Mouse (Mus musculus) CH12.LX (cell line): ENCODE data around the gene Helz2. TPM values are rescaled to one million over a fixed set of nuclear protein-coding genes. Genes with fewer than 3 reads are reported as not detected.

Source experiments
- DNase-seq: peaks from one replicate; pipeline ENCODE4 v3.0.0-alpha.2; 2013; ENCODE audit errors: extremely low read depth
- H3K27ac ChIP-seq: 2 replicates; pipeline ENCODE4 v1.5.1; 2012; ENCODE audit warnings: low read depth, mild to moderate bottlenecking, control low read depth, moderate library complexity; ENCODE audit not compliant: insufficient read depth
- H3K27me3 ChIP-seq: replicated peaks from 2 replicates; pipeline ENCODE3; 2012; ENCODE audit warnings: inconsistent platforms
- H3K36me3 ChIP-seq, 2 experiments: replicated peaks in 1 of 2; 2 replicates each; pipeline versions ENCODE3 to v1.6.1; 2012; ENCODE audit warnings: inconsistent platforms in 1 of 2, low read length in 1 of 2, mild to moderate bottlenecking in 1 of 2, mixed read lengths in 1 of 2, moderate library complexity in 1 of 2; ENCODE audit not compliant: control insufficient read depth in 1 of 2, insufficient read depth in 1 of 2
- H3K4me1 ChIP-seq, 2 experiments: 2 replicates each; pipeline ENCODE4 v1.6.1; 2012; ENCODE audit warnings: inconsistent platforms in 1 of 2, moderate library complexity in 1 of 2; ENCODE audit not compliant: insufficient read depth in 2 of 2, control insufficient read depth in 1 of 2
- H3K4me2 ChIP-seq: 2 replicates; pipeline ENCODE4 v1.6.1; 2012; ENCODE audit warnings: low read depth, mild to moderate bottlenecking, control low read depth; ENCODE audit not compliant: poor library complexity, insufficient read depth, severe bottlenecking
- H3K4me3 ChIP-seq, 3 experiments: fragments of 150-350 bp in 1 of 3; sonication (generic) in 1 of 3; replicated peaks in 1 of 3; 2 replicates each; pipeline versions ENCODE3 to v1.5.1; 2011 to 2012; ENCODE audit warnings: low read depth in 2 of 3, low read length in 2 of 3, mild to moderate bottlenecking in 2 of 3, moderate library complexity in 2 of 3, control low read depth in 1 of 3, improper control_type of control experiment in 1 of 3, inconsistent platforms in 1 of 3, mixed read lengths in 1 of 3; ENCODE audit not compliant: poor library complexity in 1 of 3
- H3K79me2 ChIP-seq: replicated peaks from 2 replicates; pipeline ENCODE4 v1.6.1; 2012; ENCODE audit warnings: mild to moderate bottlenecking, moderate library complexity; ENCODE audit not compliant: control insufficient read depth, poor library complexity, insufficient read depth, severe bottlenecking; ENCODE audit errors: extremely low read depth
- H3K9ac ChIP-seq: 2 replicates; pipeline ENCODE4 v1.6.1; 2012; ENCODE audit warnings: low read depth, mild to moderate bottlenecking, control low read depth, moderate library complexity; ENCODE audit not compliant: insufficient read depth
- H3K9me3 ChIP-seq: replicated peaks from 2 replicates; pipeline ENCODE3; 2012; ENCODE audit warnings: low read length, inconsistent platforms, mixed read lengths
- CHD1 ChIP-seq: IDR thresholded peaks from 2 replicates; pipeline ENCODE4 v1.6.1; 2012; ENCODE audit warnings: low read depth, low read length, improper control_type of control experiment, inconsistent platforms
- CHD2 ChIP-seq: IDR thresholded peaks from 2 replicates; pipeline ENCODE4 v1.6.1; 2011; ENCODE audit warnings: low read length, improper control_type of control experiment
- ETS1 ChIP-seq: conservative IDR thresholded peaks from 2 replicates; pipeline ENCODE4 v1.6.1; 2012; ENCODE audit warnings: low read depth, mild to moderate bottlenecking, inconsistent platforms, low read length, improper control_type of control experiment, moderate library complexity
- HCFC1 ChIP-seq: IDR thresholded peaks from 2 replicates; pipeline ENCODE4 v1.6.1; 2012; ENCODE audit warnings: low read depth, mild to moderate bottlenecking, inconsistent platforms, low read length, improper control_type of control experiment
- IRF4 ChIP-seq: IDR thresholded peaks from 2 replicates; pipeline ENCODE4 v1.6.1; 2014; ENCODE audit warnings: low read depth, mild to moderate bottlenecking, inconsistent platforms, low read length, improper control_type of control experiment
- JUN ChIP-seq: IDR thresholded peaks from 2 replicates; pipeline ENCODE4 v1.6.1; 2011; ENCODE audit warnings: low read depth, mild to moderate bottlenecking, low read length, improper control_type of control experiment, moderate library complexity; ENCODE audit not compliant: insufficient read depth
- MAZ ChIP-seq: IDR thresholded peaks from 2 replicates; pipeline ENCODE4 v1.6.1; 2012; ENCODE audit warnings: low read depth, mild to moderate bottlenecking, inconsistent platforms, low read length, improper control_type of control experiment, moderate library complexity
- MXI1 ChIP-seq: IDR thresholded peaks from 2 replicates; pipeline ENCODE4 v1.6.1; 2011; ENCODE audit warnings: mild to moderate bottlenecking, low read depth, low read length, improper control_type of control experiment
- MYC ChIP-seq: IDR thresholded peaks from 2 replicates; pipeline ENCODE4 v1.6.1; 2011; ENCODE audit warnings: low read depth, mild to moderate bottlenecking, improper control_type of control experiment, low read length
- NELFE ChIP-seq: IDR thresholded peaks from 2 replicates; pipeline ENCODE4 v1.6.1; 2011; ENCODE audit warnings: low read depth, low read length, improper control_type of control experiment
- PAX5 ChIP-seq: IDR thresholded peaks from 2 replicates; pipeline ENCODE4 v1.6.1; 2012; ENCODE audit warnings: low read length, inconsistent platforms, mixed read lengths
- POLR2A ChIP-seq: IDR thresholded peaks from 2 replicates; pipeline ENCODE4 v1.6.1; 2011; ENCODE audit warnings: low read depth, mild to moderate bottlenecking, improper control_type of control experiment, low read length
- RAD21 ChIP-seq: IDR thresholded peaks from 2 replicates; pipeline ENCODE4 v1.6.1; 2011; ENCODE audit warnings: low read depth, mild to moderate bottlenecking, low read length, improper control_type of control experiment, moderate library complexity
- RCOR1 ChIP-seq: conservative IDR thresholded peaks from 2 replicates; pipeline ENCODE4 v1.6.1; 2012; ENCODE audit warnings: low read depth, mild to moderate bottlenecking, inconsistent platforms, low read length, improper control_type of control experiment
- TBP ChIP-seq: conservative IDR thresholded peaks from 2 replicates; pipeline ENCODE4 v1.6.1; 2011; ENCODE audit warnings: low read depth, low read length, improper control_type of control experiment
- TCF12 ChIP-seq: IDR thresholded peaks from 2 replicates; pipeline ENCODE4 v1.6.1; 2014; ENCODE audit warnings: low read depth, mild to moderate bottlenecking, inconsistent platforms, low read length, improper control_type of control experiment
- ZC3H11A ChIP-seq: IDR thresholded peaks from 2 replicates; pipeline ENCODE4 v1.6.1; 2012; ENCODE audit warnings: low read depth, mild to moderate bottlenecking, inconsistent platforms, low read length, improper control_type of control experiment
- ZKSCAN1 ChIP-seq: IDR thresholded peaks from 2 replicates; pipeline ENCODE4 v1.6.1; 2012; ENCODE audit warnings: low read depth, inconsistent platforms, low read length, improper control_type of control experiment, borderline replicate concordance
- ZNF384 ChIP-seq: IDR thresholded peaks from 2 replicates; pipeline ENCODE4 v1.6.1; 2012; ENCODE audit warnings: low read depth, low read length, improper control_type of control experiment, inconsistent platforms
- dilution Hi-C: fragments of 300-500 bp; cut with MboI; formaldehyde crosslinking; loops from 2 replicates; pipeline ENCODE4 v1.14.3; 2020; ENCODE audit warnings: low sequenced_read_pairs; ENCODE audit not compliant: extremely low pct_unique_long_range_greater_than_20kb, extremely low pct_ligation_motif_present
- in situ Hi-C: fragments of 300-500 bp; cut with MboI; formaldehyde crosslinking; loops from 3 replicates; pipeline ENCODE4 v1.14.3; 2019; ENCODE audit warnings: low sequenced_read_pairs, low pct_ligation_motif_present, low pct_unique_long_range_greater_than_20kb, mixed read lengths
- polyA plus RNA-seq: library from polyadenylated mRNA; unstranded; fragments of >175 nt; gene quantifications from 2 replicates; pipeline ENCODE4 v1.2.1, GENCODE M21; 2012; ENCODE audit warnings: low read depth; ENCODE audit not compliant: insufficient read length
- total RNA-seq, 2 experiments: library from RNA; depleted of rRNA; stranded (reverse); fragments of 300-350 nt in 1 of 2; fragments of >200 nt in 1 of 2; gene quantifications; 2 replicates each; pipeline ENCODE4 v1.2.3; 2012 to 2014

Gene Helz2
- total and polyA plus RNA-seq, 3 experiments: 5.6 to 18.3 (median 18.0) TPM

DNA sequence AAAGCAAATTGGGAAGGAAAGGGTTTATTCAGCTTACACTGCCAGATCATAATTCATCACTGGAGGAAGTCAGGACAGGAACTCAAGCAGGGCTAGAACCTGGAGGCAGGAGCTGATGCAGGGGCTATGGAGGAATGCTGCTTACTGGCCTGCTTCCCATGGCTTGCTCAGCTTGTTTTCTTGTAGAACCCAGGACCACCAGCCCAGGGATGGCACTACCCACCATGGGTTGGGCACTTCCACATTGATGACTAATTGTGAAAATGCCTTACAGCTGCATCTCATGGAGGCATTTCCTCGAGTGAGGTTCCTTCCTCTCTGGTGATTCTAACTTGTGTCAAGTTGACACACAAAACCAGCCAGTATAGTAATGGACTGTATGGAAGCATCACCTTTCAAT lies 49.1 kb upstream of the Helz2 start:
- in situ Hi-C loops (no loop called here), dilution Hi-C loops (no loop called here)
- H3K27me3 ChIP-seq: no peaks in the 10 kb centered on the region
- H3K4me2 ChIP-seq: no peak overlapping the region
- H3K4me1 ChIP-seq: peaks cover 13 to 31% of the 10 kb centered on the region in 2 experiments
- H3K9me3 ChIP-seq: no peaks in the 10 kb centered on the region
- peaks cover under 1 to 5% of the 10 kb centered on the region in 2 experiments for H3K36me3 ChIP-seq
- H3K79me2 ChIP-seq: peaks cover 21% of the 10 kb centered on the region
- H3K4me3 ChIP-seq: no peak overlapping the region
- no peak overlapping the region for H3K27ac ChIP-seq
- no peak overlapping the region for H3K9ac ChIP-seq
- TF ChIP-seq RCOR1 (no peak), CHD1 (no peak), POLR2A (no peak), TCF12 (no peak), ZC3H11A (no peak), HCFC1 (no peak), TBP (no peak), MAZ (no peak), JUN (no peak), ZKSCAN1 (no peak)
- no peak for DNase-seq

- peaks cover 33% of the 10 kb centered on the region for H3K79me2 ChIP-seq
- peak overlapping the region in 2 of 3 experiments; percentile 46 to 53 for H3K4me3 ChIP-seq
- H3K9ac ChIP-seq: peak overlapping the region; percentile 74
- H3K36me3 ChIP-seq: peaks cover 6 to 15% of the 10 kb centered on the region in 2 experiments
- dilution Hi-C loops (no loop called here), in situ Hi-C loops (no loop called here)
- no peak for DNase-seq
- no peak for TF ChIP-seq MXI1
- TF ChIP-seq NELFE: no peak
- TF ChIP-seq MYC: no peak
- no peak for TF ChIP-seq CHD2
- no peak for TF ChIP-seq RAD21
- no peak for TF ChIP-seq PAX5
- TF ChIP-seq IRF4: no peak
- no peak for TF ChIP-seq ETS1
- TF ChIP-seq ZNF384: no peak
- H3K27ac ChIP-seq: no peak overlapping the region
- peak overlapping the region; percentile 80 for H3K4me2 ChIP-seq
- H3K4me1 ChIP-seq: peaks cover 13 to 34% of the 10 kb centered on the region in 2 experiments
- H3K9me3 ChIP-seq: no peaks in the 10 kb centered on the region
- H3K27me3 ChIP-seq: no peaks in the 10 kb centered on the region
These were observed 46.9 kb upstream of the Helz2 start for GRCm38 (mm10) chr2:181288691-181289090.
